Mouse (Mus musculus): ENCODE results near the gene Vwa5b1. TPM values are rescaled to one million over a fixed set of nuclear protein-coding genes. Genes with fewer than 3 reads are reported as not detected.

Gene Vwa5b1
- total and polyA plus RNA-seq, 2 experiments from 2014 or later, result 1.5 to 9.2 TPM

DNA sequence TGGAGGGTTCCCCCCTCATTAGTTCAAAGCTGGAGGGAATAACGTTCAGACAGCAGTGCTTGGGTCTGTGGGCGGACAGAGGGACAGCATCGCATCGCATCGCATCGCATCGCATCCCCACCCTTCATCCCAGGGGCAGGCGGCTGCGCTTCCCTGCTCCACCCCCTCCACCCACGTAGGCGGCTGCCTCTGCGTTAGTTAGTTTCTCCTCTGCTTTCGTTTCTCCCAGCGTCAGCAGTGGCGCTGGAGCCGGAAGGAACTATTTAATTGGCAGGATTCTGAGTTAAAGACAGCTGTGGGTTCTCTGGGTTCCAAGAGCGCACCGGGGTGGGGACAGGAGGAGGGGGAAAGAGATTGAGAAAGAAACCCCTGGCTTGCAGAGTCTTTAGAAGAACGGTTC lies 80.2 kb downstream of the Vwa5b1 start:
- H3K4me3 ChIP-seq (ENCODE audit: low read depth, low read length), result peak overlapping the region; percentile 29
- no peaks in the 10 kb centered on the region for H3K36me3 ChIP-seq (ENCODE audit: insufficient read depth)
- DNase-seq (peak; percentile 73), ATAC-seq (peak; percentile 82)
- peak overlapping the region; percentile 57 for H3K4me2 ChIP-seq (ENCODE audit: low read depth)
- H3K27me3 ChIP-seq (ENCODE audit: insufficient read depth, low read length), result no peaks in the 10 kb centered on the region
- TF ChIP-seq CTCF (IDR thresholded peaks at IDR 0.05; ENCODE audit: low read depth), result no peak
- peaks cover 11% of the 10 kb centered on the region for H3K4me1 ChIP-seq (ENCODE audit: insufficient read depth)
- 0 out of 2 replicates have a peak overlapping the region, but pooled peaks have one; percentile 15 for H3K27ac ChIP-seq (ENCODE audit: low read depth, low read length)
- under 1% methylated on average over 19 of the region's 19 CpGs for WGBS
- no peaks in the 10 kb centered on the region for H3K9me3 ChIP-seq (ENCODE audit: low read length)
- H3K9ac ChIP-seq, result peak overlapping the region; percentile 45

DNA sequence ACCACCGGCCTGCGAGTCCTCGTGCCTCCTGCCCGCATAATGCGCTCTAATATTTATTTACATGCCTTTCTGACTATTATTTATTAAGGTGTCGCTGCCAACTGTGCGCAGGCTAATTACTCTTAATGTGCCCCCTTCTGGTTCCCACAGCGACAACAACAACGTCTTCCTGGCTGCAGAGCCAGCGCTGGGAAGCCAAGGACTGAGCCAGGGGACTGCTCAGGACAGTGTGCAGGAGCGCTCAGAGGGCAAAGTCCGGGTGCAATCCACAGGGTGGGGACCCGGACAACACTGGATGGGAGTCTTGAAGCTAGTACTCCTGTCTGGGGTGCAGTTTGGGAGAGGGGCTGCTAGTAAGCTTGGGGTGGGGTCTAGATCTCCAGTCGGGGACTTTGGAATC lies 80.8 kb downstream of the Vwa5b1 start:
- TF ChIP-seq CTCF (IDR thresholded peaks at IDR 0.05; ENCODE audit: low read depth), result peak; percentile 46
- H3K9me3 ChIP-seq (ENCODE audit: low read length), result no peaks in the 10 kb centered on the region
- H3K4me1 ChIP-seq (ENCODE audit: insufficient read depth), result peaks cover 11% of the 10 kb centered on the region
- ATAC-seq (peak; percentile 27; the same call in 1 of the 2 replicates), DNase-seq (peak; percentile 42)
- H3K27ac ChIP-seq (ENCODE audit: low read depth, low read length), result no peak overlapping the region
- H3K36me3 ChIP-seq (ENCODE audit: insufficient read depth), result no peaks in the 10 kb centered on the region
- H3K27me3 ChIP-seq (ENCODE audit: insufficient read depth, low read length), result no peaks in the 10 kb centered on the region
- peak overlapping the region; percentile 57 for H3K4me2 ChIP-seq (ENCODE audit: low read depth)
- WGBS, result 2% methylated on average over 14 of the region's 14 CpGs
- H3K4me3 ChIP-seq (ENCODE audit: low read depth, low read length), result peak overlapping the region; percentile 29
- H3K9ac ChIP-seq, result peak overlapping the region; percentile 45

DNA sequence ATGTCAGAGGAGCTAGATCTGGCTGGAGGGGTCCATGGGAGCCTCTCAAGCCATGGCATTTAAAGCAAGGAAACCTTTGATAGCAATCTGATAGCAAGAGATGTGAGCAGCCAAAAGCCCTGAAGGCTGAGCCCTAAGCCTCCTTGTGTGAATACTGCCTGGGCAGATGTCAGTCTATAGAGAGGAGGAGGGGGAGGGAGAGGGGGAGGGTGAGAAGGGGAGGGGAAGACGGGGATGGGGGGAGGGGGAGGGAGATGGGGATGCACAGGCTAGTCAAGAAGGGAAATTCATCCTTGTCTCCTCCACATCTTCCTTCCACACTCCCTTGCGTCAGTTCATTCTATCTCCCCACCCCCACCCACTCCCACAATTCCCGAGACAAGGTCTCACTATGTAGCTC lies 81.4 kb downstream of the Vwa5b1 start:
- no peak for TF ChIP-seq CTCF (IDR thresholded peaks at IDR 0.05; ENCODE audit: low read depth)
- Histone ChIP-seq H3K4me1 (ENCODE audit: insufficient read depth) (peaks cover 11% of the 10 kb centered on the region), H3K9me3 (ENCODE audit: low read length) (no peaks in the 10 kb centered on the region), H3K9ac (no peak overlapping the region), H3K4me2 (ENCODE audit: low read depth) (no peak overlapping the region), H3K27ac (ENCODE audit: low read depth, low read length) (no peak overlapping the region), H3K36me3 (ENCODE audit: insufficient read depth) (no peaks in the 10 kb centered on the region), H3K4me3 (ENCODE audit: low read depth, low read length) (no peak overlapping the region), H3K27me3 (ENCODE audit: insufficient read depth, low read length) (no peaks in the 10 kb centered on the region)
- ATAC-seq, result no peak
- 3% methylated on average over 2 of the region's 3 CpGs for WGBS
- no peak for DNase-seq

DNA sequence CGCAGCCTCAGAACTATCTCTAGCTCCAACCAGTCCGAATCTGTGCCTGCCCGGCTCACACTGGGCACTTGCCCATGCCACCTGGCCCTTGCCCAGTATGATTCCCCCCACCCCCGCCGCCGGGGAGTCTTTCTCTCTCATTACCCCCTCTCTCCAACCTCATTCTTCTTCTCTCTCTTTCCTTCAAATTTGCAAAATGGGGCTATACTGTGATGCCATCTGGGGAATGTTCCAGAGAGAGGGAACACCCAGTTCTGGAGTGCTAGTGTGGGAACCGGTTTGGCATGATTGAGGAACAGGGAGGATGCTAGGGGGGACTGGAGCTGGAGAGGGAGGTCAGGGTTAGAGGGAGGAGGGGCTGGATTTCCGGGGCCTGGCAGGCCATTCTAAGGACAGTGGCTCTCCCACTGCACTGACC lies 82.2 kb downstream of the Vwa5b1 start:
- H3K4me2 ChIP-seq (ENCODE audit: low read depth), result no peak overlapping the region
- H3K27me3 ChIP-seq (ENCODE audit: insufficient read depth, low read length), result no peaks in the 10 kb centered on the region
- peaks cover 14% of the 10 kb centered on the region for H3K4me1 ChIP-seq (ENCODE audit: insufficient read depth)
- no peak overlapping the region for H3K9ac ChIP-seq
- no peak overlapping the region for H3K27ac ChIP-seq (ENCODE audit: low read depth, low read length)
- ATAC-seq, result peak; percentile 17; the same call in 1 of the 2 replicates
- H3K4me3 ChIP-seq (ENCODE audit: low read depth, low read length), result no peak overlapping the region
- no peak for DNase-seq
- no peaks in the 10 kb centered on the region for H3K9me3 ChIP-seq (ENCODE audit: low read length)
- H3K36me3 ChIP-seq (ENCODE audit: insufficient read depth), result no peaks in the 10 kb centered on the region
- TF ChIP-seq CTCF (IDR thresholded peaks at IDR 0.05; ENCODE audit: low read depth), result no peak
- WGBS, result 35% methylated on average over 8 of the region's 8 CpGs

DNA sequence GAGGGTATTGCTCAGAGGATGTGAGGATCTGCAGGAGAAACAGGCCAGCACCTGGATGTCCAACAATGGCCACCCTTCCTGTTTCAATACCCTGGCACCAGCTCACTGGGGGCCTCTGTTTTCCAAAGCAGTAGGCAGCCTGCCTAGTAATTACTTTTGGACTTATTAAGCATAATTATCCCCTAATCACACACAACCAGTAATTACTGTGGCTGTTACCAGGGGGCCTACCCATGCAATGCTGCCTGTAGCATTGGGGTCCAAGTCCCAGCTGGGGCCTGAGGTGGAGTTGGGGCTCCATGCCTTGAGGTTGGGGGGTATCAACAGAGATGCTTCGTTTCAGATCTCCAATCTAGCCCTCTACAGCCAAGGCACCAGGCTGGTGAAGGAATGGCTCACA lies 82.6 kb downstream of the Vwa5b1 start:
- Histone ChIP-seq H3K4me1 (ENCODE audit: insufficient read depth) (peaks cover 18% of the 10 kb centered on the region), H3K9ac (no peak overlapping the region), H3K4me2 (ENCODE audit: low read depth) (no peak overlapping the region), H3K4me3 (ENCODE audit: low read depth, low read length) (no peak overlapping the region), H3K27me3 (ENCODE audit: insufficient read depth, low read length) (no peaks in the 10 kb centered on the region), H3K36me3 (ENCODE audit: insufficient read depth) (no peaks in the 10 kb centered on the region), H3K27ac (ENCODE audit: low read depth, low read length) (no peak overlapping the region), H3K9me3 (ENCODE audit: low read length) (no peaks in the 10 kb centered on the region)
- DNase-seq, result peak; percentile 44
- WGBS, result 33% methylated on average over 1 of the region's 1 CpGs
- TF ChIP-seq CTCF (IDR thresholded peaks at IDR 0.05; ENCODE audit: low read depth), result no peak
- peak; percentile 47 for ATAC-seq

DNA sequence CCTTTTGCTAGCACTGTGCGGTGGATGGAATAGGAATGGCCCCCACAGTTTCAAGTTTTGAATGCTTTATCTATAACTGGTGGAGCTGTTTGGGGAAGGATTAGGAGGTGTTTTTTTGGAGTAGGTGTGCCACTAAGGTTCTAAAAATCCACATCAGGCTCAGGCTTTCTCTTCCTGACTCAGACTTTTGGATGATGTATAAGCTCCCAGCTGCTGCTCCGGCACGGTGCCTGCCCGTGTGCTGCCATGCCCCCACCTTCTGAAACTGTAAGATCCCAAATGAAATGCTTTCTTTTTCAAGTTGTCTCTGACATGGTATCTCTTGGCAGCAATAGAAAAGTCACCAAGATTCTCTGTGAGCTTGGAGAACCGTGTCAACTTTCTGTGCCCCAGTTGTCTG lies 84.1 kb downstream of the Vwa5b1 start:
- no peak for ATAC-seq

DNA sequence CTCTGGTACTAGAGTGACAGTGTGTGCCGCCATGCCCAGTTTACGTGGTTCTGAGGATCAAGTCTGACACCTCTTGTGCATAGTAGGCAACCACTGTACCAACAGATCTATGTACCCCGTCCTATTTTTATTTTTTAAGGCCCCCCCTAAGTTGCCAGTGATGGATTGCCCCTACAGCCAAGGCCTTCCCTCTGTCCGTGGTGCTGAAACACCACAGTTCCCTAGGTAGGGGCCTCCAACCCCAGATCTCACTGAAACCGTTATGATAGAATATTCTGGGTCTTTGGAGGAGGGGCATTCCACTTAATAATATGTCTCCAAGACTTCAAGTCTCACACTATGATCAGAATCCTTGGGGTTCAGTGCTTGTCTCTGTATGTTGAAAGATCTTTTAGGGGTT lies 85.1 kb downstream of the Vwa5b1 start:
- no peak for TF ChIP-seq CTCF (IDR thresholded peaks at IDR 0.05; ENCODE audit: low read depth)
- Histone ChIP-seq H3K36me3 (ENCODE audit: insufficient read depth) (no peaks in the 10 kb centered on the region), H3K9ac (no peak overlapping the region), H3K9me3 (ENCODE audit: low read length) (no peaks in the 10 kb centered on the region), H3K4me1 (ENCODE audit: insufficient read depth) (peaks cover 20% of the 10 kb centered on the region), H3K27me3 (ENCODE audit: insufficient read depth, low read length) (no peaks in the 10 kb centered on the region), H3K4me3 (ENCODE audit: low read depth, low read length) (no peak overlapping the region), H3K4me2 (ENCODE audit: low read depth) (no peak overlapping the region), H3K27ac (ENCODE audit: low read depth, low read length) (no peak overlapping the region)
- 66% methylated on average over 5 of the region's 5 CpGs for WGBS
- DNase-seq, result no peak
- ATAC-seq, result no peak

More for the DNA sequence above, 84.1 kb downstream of the Vwa5b1 start:
- no peak overlapping the region for H3K9ac ChIP-seq
- H3K4me1 ChIP-seq (ENCODE audit: insufficient read depth), result peaks cover 20% of the 10 kb centered on the region
- no peaks in the 10 kb centered on the region for H3K9me3 ChIP-seq (ENCODE audit: low read length)
- no peak overlapping the region for H3K27ac ChIP-seq (ENCODE audit: low read depth, low read length)
- H3K27me3 ChIP-seq (ENCODE audit: insufficient read depth, low read length), result no peaks in the 10 kb centered on the region
- WGBS, result 89% methylated on average over 5 of the region's 5 CpGs
- DNase-seq, result no peak
- no peaks in the 10 kb centered on the region for H3K36me3 ChIP-seq (ENCODE audit: insufficient read depth)
- H3K4me2 ChIP-seq (ENCODE audit: low read depth), result no peak overlapping the region
- TF ChIP-seq CTCF (IDR thresholded peaks at IDR 0.05; ENCODE audit: low read depth), result no peak
- H3K4me3 ChIP-seq (ENCODE audit: low read depth, low read length), result no peak overlapping the region

Measured in forebrain, postnatal 0 days (tissue).